Mouse (Mus musculus): ENCODE results near the gene Zfp618.

GRCm38 (mm10) chr4:62993190-62993589 is 27.8 kb downstream of the Zfp618 start:
- TF ChIP-seq CTCF (IDR thresholded peaks at IDR 0.05; ENCODE audit: control insufficient read depth, insufficient read depth, insufficient replicate concordance, low read depth, low read length) (no peak), POLR2A (IDR thresholded peaks at IDR 0.05; ENCODE audit: control insufficient read depth, low read depth, low read length) (no peak)

Data from testis, adult 2 months (tissue).